Mouse (Mus musculus) CD4-positive, CD25-positive, alpha-beta regulatory T cell, adult 2 months (primary cell): ENCODE data around the gene Sdk1.
A peak's percentile ranks its signal among the peaks of the same experiment; 100 is the strongest.

Source experiments
- DNase-seq: peaks from one replicate; pipeline ENCODE4 v3.0.0-alpha.2; 2012; ENCODE audit warnings: low read depth, low spot score

The Sdk1 gene

GRCm38 (mm10) chr5:141886006-141886405 lies 644.7 kb downstream of the Sdk1 start:
- no peak for DNase-seq

- DNase-seq, result no peak
These were observed 648.5 kb downstream of the Sdk1 start for GRCm38 (mm10) chr5:141889766-141890165.

- DNase-seq, result no peak
These were observed 655.1 kb downstream of the Sdk1 start for GRCm38 (mm10) chr5:141896402-141896801.

- no peak for DNase-seq
These were observed 656.2 kb downstream of the Sdk1 start for GRCm38 (mm10) chr5:141897481-141897880.

GRCm38 (mm10) chr5:141899751-141900150 lies 658.5 kb downstream of the Sdk1 start:
- no peak for DNase-seq

GRCm38 (mm10) chr5:141902544-141903250 lies 661.4 kb downstream of the Sdk1 start:
- no peak for DNase-seq

- no peak for DNase-seq
These were observed 669.2 kb downstream of the Sdk1 start for GRCm38 (mm10) chr5:141910444-141910843.

GRCm38 (mm10) chr5:141910886-141911285 lies 669.6 kb downstream of the Sdk1 start:
- no peak for DNase-seq

GRCm38 (mm10) chr5:141912881-141913280 lies 671.6 kb downstream of the Sdk1 start:
- DNase-seq, result no peak

DNA sequence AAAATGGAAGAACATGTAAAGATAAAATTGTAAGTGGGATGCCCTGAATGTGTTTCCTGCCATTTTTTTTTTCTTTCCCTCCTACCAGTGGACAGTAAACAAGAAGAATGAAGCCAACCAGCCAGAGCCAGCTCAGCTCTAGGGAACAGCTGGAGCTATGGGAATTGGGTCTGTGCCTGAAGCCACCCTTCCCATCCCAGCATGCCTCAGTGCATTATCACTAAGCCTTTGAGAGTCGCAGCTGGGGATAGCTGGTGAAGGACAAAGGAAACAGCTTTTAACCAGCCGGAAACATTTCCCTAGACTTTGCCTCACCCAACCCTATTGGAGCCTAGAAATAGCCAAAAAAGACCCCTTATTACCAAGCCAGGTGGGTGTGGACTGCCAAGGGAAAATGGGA lies 675.7 kb downstream of the Sdk1 start:
- DNase-seq, result no peak

- no peak for DNase-seq
These were observed 697.7 kb downstream of the Sdk1 start for GRCm38 (mm10) chr5:141939000-141939399.

DNA sequence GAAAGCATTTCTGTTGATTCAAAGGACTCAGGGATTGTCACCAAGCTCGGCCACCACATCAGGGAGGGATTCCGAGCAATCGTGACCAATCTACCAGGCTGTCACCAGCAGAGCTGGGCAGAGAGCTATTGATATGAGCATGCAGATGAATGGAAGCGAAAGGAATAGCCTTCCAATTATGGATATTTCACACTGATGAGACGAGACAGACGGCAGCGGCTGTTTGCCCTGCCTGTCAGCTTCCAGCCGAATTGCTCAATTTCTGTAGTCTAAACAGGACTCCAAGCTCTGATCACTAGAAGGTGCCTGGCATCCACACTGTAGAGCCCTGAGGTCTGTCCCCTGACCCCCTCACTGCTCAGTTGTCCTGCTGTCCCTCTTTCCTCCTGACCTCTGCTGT lies 699.3 kb downstream of the Sdk1 start:
- no peak for DNase-seq

GRCm38 (mm10) chr5:141950791-141951190 lies 709.5 kb downstream of the Sdk1 start:
- DNase-seq, result no peak

- no peak for DNase-seq
These were observed 711.0 kb downstream of the Sdk1 start for GRCm38 (mm10) chr5:141952270-141952669.

- DNase-seq, result no peak
These were observed 711.6 kb downstream of the Sdk1 start for GRCm38 (mm10) chr5:141952708-141953490.

- DNase-seq, result no peak
These were observed 729.8 kb downstream of the Sdk1 start for GRCm38 (mm10) chr5:141971071-141971470.

- DNase-seq, result no peak
These were observed 738.2 kb downstream of the Sdk1 start for GRCm38 (mm10) chr5:141979511-141979910.

DNA sequence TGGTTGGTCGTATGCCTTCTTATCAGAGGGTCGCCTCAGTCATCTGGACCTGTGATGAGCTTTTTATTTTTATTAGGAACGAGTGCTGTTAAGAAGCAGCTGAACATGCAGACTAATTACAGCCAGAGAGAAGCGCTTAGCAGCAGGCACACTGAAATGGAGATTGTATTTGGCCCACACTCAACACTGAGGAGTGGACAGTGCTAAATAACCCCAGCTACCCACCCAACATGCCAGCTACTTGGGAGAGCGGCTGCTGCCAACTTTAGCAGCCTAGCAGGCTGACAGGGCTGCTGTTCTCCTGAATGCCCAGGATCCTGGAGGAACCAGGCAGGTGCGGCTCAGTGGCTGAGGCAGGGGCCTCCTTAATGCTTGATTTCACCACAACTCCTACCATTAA lies 739.5 kb downstream of the Sdk1 start:
- no peak for DNase-seq

GRCm38 (mm10) chr5:141984322-141984721 lies 743.0 kb downstream of the Sdk1 start:
- no peak for DNase-seq

- peak; percentile 76 for DNase-seq
These were observed 743.7 kb downstream of the Sdk1 start for GRCm38 (mm10) chr5:141985003-141985402.

DNA sequence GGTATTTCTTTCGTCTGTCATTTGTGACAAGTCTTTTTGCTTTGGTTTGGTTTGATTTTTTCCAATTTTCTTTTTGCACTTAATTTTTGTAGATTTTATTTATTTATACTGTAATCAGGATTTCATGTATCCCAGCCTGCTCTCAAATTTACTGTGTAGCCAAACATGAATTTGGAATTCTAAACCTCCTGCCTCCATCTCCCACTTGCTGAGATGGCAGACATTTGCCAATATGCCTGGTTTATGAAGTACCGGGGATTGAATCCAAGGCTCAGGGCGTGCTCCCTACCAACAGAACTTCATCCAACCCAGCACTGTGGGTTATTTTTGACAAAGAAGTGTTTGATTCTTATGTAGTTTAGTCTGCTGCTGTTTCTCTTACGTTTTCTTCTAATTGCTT lies 744.3 kb downstream of the Sdk1 start:
- DNase-seq, result no peak

GRCm38 (mm10) chr5:141987287-141987799 lies 746.1 kb downstream of the Sdk1 start:
- DNase-seq, result no peak

DNA sequence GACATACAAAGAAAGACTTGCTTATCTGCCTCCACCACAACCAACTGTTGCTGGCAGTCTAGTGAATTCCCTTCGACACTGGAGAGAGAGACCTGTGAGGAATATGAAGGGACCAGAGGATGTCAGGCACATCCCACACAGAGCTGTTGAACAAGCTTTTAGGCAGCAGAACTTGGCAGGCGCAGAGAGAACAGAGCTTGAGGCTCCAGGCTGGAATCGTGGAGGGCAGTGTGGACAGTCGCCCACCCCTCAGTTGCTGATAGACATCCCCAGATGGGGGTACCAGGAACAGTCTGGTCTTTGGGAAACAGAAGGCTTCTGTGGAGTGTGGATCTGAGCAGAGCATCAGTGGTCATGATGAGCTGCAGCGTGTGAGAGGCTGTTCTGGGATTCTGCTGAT lies 747.4 kb downstream of the Sdk1 start:
- no peak for DNase-seq
